Mouse (Mus musculus): ENCODE data around the gene Rab11fip4.

DNA sequence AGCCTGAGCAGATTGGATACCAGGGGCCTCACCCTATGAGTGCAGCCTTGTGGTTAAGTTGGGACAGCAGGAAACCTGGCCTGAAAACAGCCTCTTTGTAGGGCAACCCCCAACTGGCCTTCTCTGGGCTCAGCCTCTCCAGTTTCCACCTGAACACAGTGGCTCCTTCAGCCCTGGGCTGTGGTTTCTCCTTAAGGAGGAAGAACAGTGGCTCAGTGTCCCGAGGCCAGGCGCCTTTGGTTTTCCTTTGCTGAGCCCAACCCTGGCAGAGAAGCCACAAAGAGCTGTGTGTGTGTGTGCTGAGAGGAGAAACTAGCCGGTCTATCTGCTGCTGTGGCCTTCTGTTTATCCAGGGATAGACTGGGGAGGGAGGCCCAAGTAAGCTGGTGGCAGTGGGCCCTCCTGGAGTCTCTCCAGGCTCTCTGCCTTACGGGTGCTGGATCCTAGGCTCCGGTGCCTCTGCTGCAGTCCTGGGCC lies 59.4 kb downstream of the Rab11fip4 start:
- TF ChIP-seq GATA1 (IDR thresholded peaks at IDR 0.05; ENCODE audit: borderline replicate concordance, low read length) (no peak), FLI1 (IDR thresholded peaks at IDR 0.05; ENCODE audit: low read length) (no peak)

Data from megakaryocyte, embryonic 14.5 days (primary cell).